Mouse (Mus musculus) cerebellum, adult 2 months (tissue): ENCODE results near the gene Trim14.

Experiments
- CTCF ChIP-seq: fragments of 200-500 bp; IDR thresholded peaks from 2 replicates; pipeline ENCODE4 v1.5.1; 2011; ENCODE audit warnings: low read depth, mild to moderate bottlenecking, control low read depth, low read length, moderate library complexity, borderline replicate concordance; ENCODE audit not compliant: insufficient read depth
- POLR2A ChIP-seq: fragments of 200-500 bp; IDR thresholded peaks from 2 replicates; pipeline ENCODE4 v1.6.1; 2011; ENCODE audit warnings: low read length, control low read depth, borderline replicate concordance; ENCODE audit not compliant: insufficient read depth

DNA sequence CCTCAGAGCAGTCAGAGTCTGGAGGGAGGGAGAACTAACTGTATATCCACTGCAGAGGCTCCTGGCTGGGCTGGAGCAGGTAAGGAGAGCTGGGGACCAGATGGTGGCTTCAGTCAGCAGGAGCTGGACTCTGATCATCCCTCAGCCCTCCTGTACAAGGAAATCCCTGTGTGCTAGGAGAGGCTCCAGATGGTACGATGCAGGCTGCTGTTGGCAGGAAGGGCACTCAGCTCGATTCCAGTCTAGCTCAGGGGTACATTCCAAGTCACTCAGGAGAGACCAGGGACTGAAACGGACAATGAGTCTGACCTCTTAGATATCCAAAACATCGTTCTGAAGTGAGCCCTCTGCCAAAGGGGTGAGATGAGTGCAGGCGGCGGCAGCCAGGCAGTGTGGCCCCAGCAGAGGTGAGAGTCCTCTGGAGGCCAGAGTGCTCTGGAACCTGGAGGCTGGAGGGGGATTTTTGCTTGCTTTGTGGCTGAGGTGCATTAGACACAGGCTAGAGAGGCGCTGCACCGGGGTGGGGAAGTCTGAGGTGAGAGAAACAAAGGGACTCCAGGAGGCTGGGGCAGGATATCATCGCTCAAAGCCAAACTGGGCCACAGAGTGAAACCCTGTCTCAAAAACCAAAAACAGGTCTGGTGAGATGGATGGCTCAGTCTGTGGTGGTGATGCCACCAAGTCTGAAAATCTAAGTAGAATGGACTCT is 90.5 kb downstream of the Trim14 start:
- TF ChIP-seq POLR2A, result no peak; the same call in 1 of the 2 replicates
- no peak for TF ChIP-seq CTCF
